Mouse (Mus musculus) thymus, adult 2 months (tissue): ENCODE data around the gene Bmp6. TPM values are rescaled to one million over a fixed set of nuclear protein-coding genes. Genes with fewer than 3 reads are reported as not detected.

Experiments
- DNase-seq: peaks from one replicate; pipeline ENCODE4 v3.0.0; 2021
- H3K27ac ChIP-seq: fragments of 200-500 bp; 2 replicates; pipeline ENCODE4 v1.5.1; 2012; ENCODE audit warnings: low read length, control low read depth; ENCODE audit not compliant: control insufficient read depth, insufficient read depth
- H3K27me3 ChIP-seq: fragments of 200-500 bp; 2 replicates; pipeline ENCODE4 v1.6.1; 2012; ENCODE audit warnings: mild to moderate bottlenecking, low read length, moderate library complexity, mixed read lengths; ENCODE audit not compliant: control insufficient read depth, insufficient read depth
- H3K36me3 ChIP-seq: fragments of 200-500 bp; 2 replicates; pipeline ENCODE4 v1.6.1; 2012; ENCODE audit warnings: mild to moderate bottlenecking, low read length, moderate library complexity; ENCODE audit not compliant: control insufficient read depth, insufficient read depth
- H3K4me1 ChIP-seq: fragments of 200-500 bp; replicated peaks from 2 replicates; pipeline ENCODE4 v1.6.1; 2012; ENCODE audit warnings: low read length; ENCODE audit not compliant: control insufficient read depth, insufficient read depth
- H3K4me3 ChIP-seq: fragments of 200-500 bp; 2 replicates; pipeline ENCODE4 v1.5.1; 2012; ENCODE audit warnings: mild to moderate bottlenecking, low read length, control low read depth, moderate library complexity; ENCODE audit not compliant: control insufficient read depth, insufficient read depth
- CTCF ChIP-seq: fragments of 200-500 bp; IDR thresholded peaks from 2 replicates; pipeline ENCODE4 v1.5.1; 2012; ENCODE audit warnings: mild to moderate bottlenecking, control low read depth, low read length, moderate library complexity, borderline replicate concordance; ENCODE audit not compliant: control insufficient read depth, poor library complexity, insufficient read depth; ENCODE audit errors: extremely low read depth
- POLR2A ChIP-seq: fragments of 200-500 bp; IDR thresholded peaks from 2 replicates; pipeline ENCODE4 v1.6.1; 2012; ENCODE audit warnings: mild to moderate bottlenecking, low read length, control low read depth, moderate library complexity; ENCODE audit not compliant: control insufficient read depth, poor library complexity, insufficient read depth; ENCODE audit errors: extremely low read depth
- WGBS: fragments of 180-500 bp; shearing (Covaris S2); methylation state at CpG from one replicate; pipeline ENCODE4 v1.1.7; 2018; 5-methylcytosine and 5-hydroxymethylcytosine counted together
- polyA plus RNA-seq: library from polyadenylated mRNA; depleted of rRNA; stranded (reverse); fragments of >200 nt; gene quantifications from 2 replicates; pipeline ENCODE4 v1.2.3, GENCODE M21; 2012

Gene Bmp6
- polyA plus RNA-seq, 1 experiment = 4.1 TPM

- Histone ChIP-seq H3K4me3 (no peak overlapping the region), H3K27me3 (no peaks in the 10 kb centered on the region), H3K27ac (no peak overlapping the region), H3K36me3 (no peaks in the 10 kb centered on the region), H3K4me1 (no peaks in the 10 kb centered on the region)
- peak; percentile 8 for DNase-seq
- 20% methylated on average over 5 of the region's 5 CpGs for WGBS
- TF ChIP-seq CTCF (no peak), POLR2A (no peak)
These were observed 93.0 kb downstream of the Bmp6 start for GRCm38 (mm10) chr13:38437930-38438329.

- 86% methylated on average over 10 of the region's 10 CpGs for WGBS
These were observed 95.3 kb downstream of the Bmp6 start for GRCm38 (mm10) chr13:38440240-38440639.

DNA sequence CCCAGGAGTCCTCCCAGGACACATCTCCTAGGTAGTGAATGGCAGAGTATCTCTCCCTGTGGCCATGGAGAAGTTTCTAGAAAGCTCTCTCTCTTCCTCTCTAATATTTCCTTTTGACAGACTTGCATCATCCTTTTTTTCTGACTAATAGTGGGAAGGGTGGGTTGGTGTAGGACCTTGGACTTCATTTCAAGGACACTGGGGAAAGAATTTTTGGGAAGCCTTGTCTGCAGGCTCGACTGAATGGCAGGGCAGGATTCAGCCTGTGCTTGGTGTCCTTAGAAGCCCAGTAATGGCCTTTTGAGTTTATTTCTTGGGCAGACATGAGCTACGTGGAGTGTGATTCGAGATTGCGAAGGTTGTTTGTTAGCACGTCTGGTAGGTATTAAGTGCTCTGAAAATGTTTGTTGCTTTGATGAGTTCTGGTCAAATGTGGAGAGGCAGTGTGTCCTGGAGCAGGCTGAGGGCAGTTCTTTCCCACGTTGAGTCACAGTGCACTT, 103.7 kb downstream of the Bmp6 start:
- TF ChIP-seq POLR2A (no peak), CTCF (no peak)
- Histone ChIP-seq H3K36me3 (no peaks in the 10 kb centered on the region), H3K27me3 (no peaks in the 10 kb centered on the region), H3K27ac (no peak overlapping the region), H3K4me1 (no peaks in the 10 kb centered on the region), H3K4me3 (no peak overlapping the region)
- no peak for DNase-seq
- 87% methylated on average over 6 of the region's 6 CpGs for WGBS

More at GRCm38 (mm10) chr13:38440240-38440639, 95.3 kb downstream of the Bmp6 start:
- H3K4me3 ChIP-seq = no peak overlapping the region
- TF ChIP-seq CTCF = no peak
- no peak for TF ChIP-seq POLR2A
- no peak for DNase-seq
- no peaks in the 10 kb centered on the region for H3K4me1 ChIP-seq
- H3K36me3 ChIP-seq = no peaks in the 10 kb centered on the region
- H3K27ac ChIP-seq = no peak overlapping the region
- H3K27me3 ChIP-seq = no peaks in the 10 kb centered on the region

DNA sequence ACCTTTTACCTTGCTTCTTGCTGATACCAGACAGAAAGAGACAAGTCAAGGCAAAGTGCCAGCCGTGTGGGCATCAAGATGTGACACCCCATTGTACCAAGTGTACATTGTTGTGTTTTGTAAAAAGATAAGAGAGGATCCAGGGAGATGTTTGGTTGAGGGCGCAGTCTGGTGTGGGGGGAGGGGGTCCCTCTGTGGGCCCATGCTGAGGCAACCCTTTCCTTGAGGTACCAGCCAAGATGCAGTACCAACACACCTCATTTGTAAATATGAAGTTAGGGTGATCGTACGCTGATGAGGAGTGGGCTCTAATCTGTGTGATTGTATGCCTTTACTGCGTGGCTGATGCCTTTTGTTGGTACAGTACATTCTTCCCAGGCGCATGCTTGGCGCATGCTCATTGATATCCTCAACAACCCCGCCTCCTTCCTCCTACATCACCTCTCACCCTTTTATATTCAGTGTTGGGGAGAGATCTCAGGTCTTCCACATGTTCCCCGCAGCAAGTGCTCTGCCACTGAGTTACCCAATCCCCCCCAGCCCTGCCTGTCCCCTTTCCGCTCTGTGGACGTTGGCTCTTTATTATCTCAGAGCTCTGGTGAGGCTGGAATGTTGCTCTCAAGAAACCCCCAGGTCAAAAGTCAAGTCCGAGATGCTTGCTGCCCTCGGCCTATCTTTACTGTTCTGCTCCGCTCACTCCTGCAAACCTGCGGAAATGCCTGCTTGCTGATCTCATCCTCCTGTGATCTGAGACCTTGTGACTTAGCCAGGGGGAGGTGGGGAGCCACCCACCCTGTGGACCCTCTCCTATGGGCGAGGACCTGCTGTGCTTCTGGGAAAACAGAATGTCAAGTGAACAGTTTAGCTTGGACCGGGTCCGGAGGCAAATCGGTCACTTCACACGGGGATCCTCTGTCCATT, 105.4 kb downstream of the Bmp6 start:
- WGBS = 77% methylated on average over 20 of the region's 20 CpGs
- H3K4me3 ChIP-seq = no peak overlapping the region
- no peaks in the 10 kb centered on the region for H3K27me3 ChIP-seq
- H3K4me1 ChIP-seq = no peaks in the 10 kb centered on the region
- no peaks in the 10 kb centered on the region for H3K36me3 ChIP-seq
- TF ChIP-seq POLR2A = no peak
- TF ChIP-seq CTCF = no peak
- no peak for DNase-seq
- no peak overlapping the region for H3K27ac ChIP-seq

DNA sequence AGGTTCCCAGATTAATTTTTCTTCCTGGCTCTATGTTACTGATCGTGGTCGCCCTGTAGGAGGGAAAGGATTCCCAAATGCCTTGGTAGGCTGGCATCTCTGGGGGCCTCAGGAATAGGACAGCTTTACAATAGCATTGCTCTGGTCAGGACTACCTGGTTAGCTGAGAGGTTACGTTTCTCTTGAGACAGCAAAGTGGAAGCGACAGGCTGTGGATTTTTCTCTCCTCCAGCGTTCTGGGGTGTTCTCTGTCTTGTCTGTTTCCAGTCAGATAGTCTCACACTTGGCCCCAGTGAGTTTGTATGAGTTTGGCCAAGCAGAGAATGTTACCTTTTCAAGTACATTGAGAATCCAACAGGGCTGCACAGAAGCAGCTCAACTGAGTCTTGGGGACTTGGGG, 106.5 kb downstream of the Bmp6 start:
- no peaks in the 10 kb centered on the region for H3K4me1 ChIP-seq
- no peak for DNase-seq
- H3K36me3 ChIP-seq = no peaks in the 10 kb centered on the region
- H3K27ac ChIP-seq = no peak overlapping the region
- TF ChIP-seq POLR2A = no peak
- TF ChIP-seq CTCF = no peak
- 91% methylated on average over 5 of the region's 5 CpGs for WGBS
- no peaks in the 10 kb centered on the region for H3K27me3 ChIP-seq
- no peak overlapping the region for H3K4me3 ChIP-seq

GRCm38 (mm10) chr13:38463410-38463809, 118.5 kb downstream of the Bmp6 start:
- Histone ChIP-seq H3K27ac (no peak overlapping the region), H3K36me3 (no peaks in the 10 kb centered on the region), H3K27me3 (no peaks in the 10 kb centered on the region), H3K4me1 (no peaks in the 10 kb centered on the region), H3K4me3 (no peak overlapping the region)
- DNase-seq = no peak
- WGBS = 86% methylated on average over 1 of the region's 1 CpGs
- no peak for TF ChIP-seq POLR2A
- no peak for TF ChIP-seq CTCF

GRCm38 (mm10) chr13:38470882-38471281, 126.0 kb downstream of the Bmp6 start:
- Histone ChIP-seq H3K36me3 (no peaks in the 10 kb centered on the region), H3K27ac (no peak overlapping the region), H3K27me3 (no peaks in the 10 kb centered on the region), H3K4me3 (no peak overlapping the region), H3K4me1 (no peaks in the 10 kb centered on the region)
- TF ChIP-seq CTCF = no peak
- no peak for TF ChIP-seq POLR2A
- DNase-seq = no peak
- WGBS = 87% methylated on average over 5 of the region's 5 CpGs
